Mouse (Mus musculus) cerebellum, adult 2 months (tissue): ENCODE results near the gene Wnt5b. TPM values are rescaled to one million over a fixed set of nuclear protein-coding genes. Genes with fewer than 3 reads are reported as not detected.

ENCODE experiments used
- DNase-seq, 2 experiments: peaks; one replicate each; pipeline ENCODE4 v3.0.0; 2021
- H3K27ac ChIP-seq: fragments of 200-500 bp; 2 replicates; pipeline ENCODE4 v1.5.1; 2012; ENCODE audit warnings: low read length, control low read depth, inconsistent platforms; ENCODE audit not compliant: insufficient read depth
- H3K27me3 ChIP-seq: fragments of 200-500 bp; 2 replicates; pipeline ENCODE4 v1.6.1; 2012; ENCODE audit warnings: inconsistent platforms, mild to moderate bottlenecking, low read length, moderate library complexity; ENCODE audit not compliant: control insufficient read depth, insufficient read depth
- H3K4me1 ChIP-seq: fragments of 200-500 bp; 2 replicates; pipeline ENCODE4 v1.6.1; 2011; ENCODE audit warnings: low read length; ENCODE audit not compliant: control insufficient read depth, insufficient read depth
- H3K4me3 ChIP-seq: fragments of 200-500 bp; replicated peaks from 2 replicates; pipeline ENCODE3; 2011; ENCODE audit warnings: mild to moderate bottlenecking, low read depth, low read length, control low read depth; ENCODE audit not compliant: insufficient read depth
- CTCF ChIP-seq: fragments of 200-500 bp; IDR thresholded peaks from 2 replicates; pipeline ENCODE4 v1.5.1; 2011; ENCODE audit warnings: low read depth, mild to moderate bottlenecking, control low read depth, low read length, moderate library complexity, borderline replicate concordance; ENCODE audit not compliant: insufficient read depth
- POLR2A ChIP-seq: fragments of 200-500 bp; IDR thresholded peaks from 2 replicates; pipeline ENCODE4 v1.6.1; 2011; ENCODE audit warnings: low read length, control low read depth, borderline replicate concordance; ENCODE audit not compliant: insufficient read depth
- WGBS: fragments of 180-500 bp; shearing (Covaris S2); methylation state at CpG from one replicate; pipeline ENCODE4 v1.1.7; 2018; 5-methylcytosine and 5-hydroxymethylcytosine counted together
- polyA plus RNA-seq: library from polyadenylated mRNA; depleted of rRNA; stranded (reverse); fragments of >200 nt; gene quantifications from 2 replicates; pipeline ENCODE4 v1.2.3, GENCODE M21; 2012

Gene Wnt5b
- polyA plus RNA-seq, 1 experiment = 2.0 TPM

- DNase-seq = peak in 1 of 2 experiments; percentile 12
- TF ChIP-seq POLR2A (no peak), CTCF (no peak)
- H3K27me3 ChIP-seq = no peaks in the 10 kb centered on the region
- H3K4me3 ChIP-seq = no peak overlapping the region
- H3K4me1 ChIP-seq = no peaks in the 10 kb centered on the region
- H3K27ac ChIP-seq = no peak overlapping the region
- WGBS = 39% methylated on average over 7 of the region's 7 CpGs
Measured at GRCm38 (mm10) chr6:119514085-119514484, 30.1 kb downstream of the Wnt5b start.

GRCm38 (mm10) chr6:119513452-119513851 is 30.7 kb downstream of the Wnt5b start:
- Histone ChIP-seq H3K27ac (no peak overlapping the region), H3K4me3 (no peak overlapping the region), H3K27me3 (no peaks in the 10 kb centered on the region), H3K4me1 (no peaks in the 10 kb centered on the region)
- DNase-seq = no peak
- TF ChIP-seq CTCF (no peak), POLR2A (no peak)
- WGBS = 74% methylated on average over 5 of the region's 5 CpGs

GRCm38 (mm10) chr6:119512701-119513100 is 31.4 kb downstream of the Wnt5b start:
- Histone ChIP-seq H3K27me3 (no peaks in the 10 kb centered on the region), H3K27ac (no peak overlapping the region), H3K4me1 (no peaks in the 10 kb centered on the region), H3K4me3 (no peak overlapping the region)
- DNase-seq = no peak
- TF ChIP-seq POLR2A = no peak
- TF ChIP-seq CTCF = no peak
- WGBS = 75% methylated on average over 11 of the region's 11 CpGs

- Histone ChIP-seq H3K4me1 (no peaks in the 10 kb centered on the region), H3K27me3 (no peaks in the 10 kb centered on the region), H3K27ac (no peak overlapping the region), H3K4me3 (no peak overlapping the region)
- 79% methylated on average over 13 of the region's 13 CpGs for WGBS
- DNase-seq = no peak
- TF ChIP-seq POLR2A = no peak
- TF ChIP-seq CTCF = no peak
Measured at GRCm38 (mm10) chr6:119509437-119510037, 34.6 kb downstream of the Wnt5b start.

GRCm38 (mm10) chr6:119508634-119509375 is 35.3 kb downstream of the Wnt5b start:
- Histone ChIP-seq H3K4me1 (no peaks in the 10 kb centered on the region), H3K4me3 (no peak overlapping the region), H3K27me3 (no peaks in the 10 kb centered on the region), H3K27ac (no peak overlapping the region)
- WGBS = 77% methylated on average over 10 of the region's 10 CpGs
- no peak for DNase-seq
- TF ChIP-seq POLR2A (no peak), CTCF (no peak)

GRCm38 (mm10) chr6:119508221-119508620 is 35.9 kb downstream of the Wnt5b start:
- Histone ChIP-seq H3K4me3 (no peak overlapping the region), H3K27ac (no peak overlapping the region), H3K4me1 (no peaks in the 10 kb centered on the region), H3K27me3 (no peaks in the 10 kb centered on the region)
- TF ChIP-seq CTCF (no peak), POLR2A (no peak)
- no peak for DNase-seq
- 94% methylated on average over 6 of the region's 6 CpGs for WGBS

GRCm38 (mm10) chr6:119505525-119506225 is 38.5 kb downstream of the Wnt5b start:
- Histone ChIP-seq H3K27ac (no peak overlapping the region), H3K4me3 (no peak overlapping the region), H3K4me1 (no peaks in the 10 kb centered on the region), H3K27me3 (no peaks in the 10 kb centered on the region)
- DNase-seq = no peak
- TF ChIP-seq CTCF (no peak), POLR2A (no peak)
- 71% methylated on average over 9 of the region's 9 CpGs for WGBS
